Mouse (Mus musculus) stomach, postnatal 0 days (tissue): Measurements from ENCODE around the gene Robo4.

Experiments used
- CTCF ChIP-seq: IDR thresholded peaks from 2 replicates; pipeline ENCODE4 v1.5.1; 2016; ENCODE audit warnings: antibody characterized with exemption, low read depth, mild to moderate bottlenecking, moderate library complexity
- EP300 ChIP-seq: optimal IDR thresholded peaks from 2 replicates; pipeline ENCODE3; 2016; ENCODE audit warnings: antibody characterized with exemption

- TF ChIP-seq CTCF: 0 out of 2 replicates have a peak, but pooled peaks have one; percentile 8
- TF ChIP-seq EP300: no peak
Observed at GRCm38 (mm10) chr9:37365706-37366105, 36.0 kb upstream of the Robo4 start.
